Mouse (Mus musculus): ENCODE measurements at regions not wholly inside any gene's neighbourhood (a gene's known extent, or its start where the extent isn't known, plus 50 kb on each side); places are given as distances from the start of the nearest gene placed in this dataset.

GRCm38 (mm10) chr15:19711764-19712163 lies 737.3 kb upstream of the Cdh12 start:
- Histone ChIP-seq H3K36me3 (ENCODE audit: control insufficient read depth, insufficient read depth, low read length) (no peaks in the 10 kb centered on the region), H3K27me3 (ENCODE audit: control insufficient read depth, insufficient read depth, low read length) (no peaks in the 10 kb centered on the region), H3K4me3 (no peak overlapping the region), H3K79me2 (replicated peaks; ENCODE audit: control insufficient read depth, insufficient read depth, low read length) (no peaks in the 10 kb centered on the region), H3K9ac (ENCODE audit: low read depth, low read length) (no peak overlapping the region), H3K27ac (no peak overlapping the region), H3K4me1 (ENCODE audit: control insufficient read depth, insufficient read depth, low read length) (no peaks in the 10 kb centered on the region)
- no peak for DNase-seq
- intact Hi-C loops (cut with DNase I): no loop called here
- TF ChIP-seq CTCF (IDR thresholded peaks at IDR 0.05) (no peak), EP300 (IDR thresholded peaks at IDR 0.05; ENCODE audit: insufficient read depth, low read depth, low read length) (no peak), POLR2A (IDR thresholded peaks at IDR 0.05; ENCODE audit: insufficient read depth, low read depth, low read length) (no peak)
- WGBS: 66% methylated on average over 3 of the region's 3 CpGs

All from heart, adult 2 months (tissue).